Mouse (Mus musculus): ENCODE measurements around the gene Kmt2b.

Kmt2b gene

GRCm38 (mm10) chr7:30600651-30601050, 12.1 kb upstream of the Kmt2b start:
- DNase-seq (ENCODE audit: low spot score) = peak; percentile 91

GRCm38 (mm10) chr7:30599933-30600353, 11.4 kb upstream of the Kmt2b start:
- DNase-seq (ENCODE audit: low spot score) = peak; percentile 95

GRCm38 (mm10) chr7:30598786-30599185, 10.3 kb upstream of the Kmt2b start, which contains the start of gene Zbtb32:
Zbtb32 (minus strand) TSS chr7:30598909.
- no peak for DNase-seq (ENCODE audit: low spot score)

- DNase-seq (ENCODE audit: low spot score) = no peak
Measured at GRCm38 (mm10) chr7:30596811-30597210, 8.3 kb upstream of the Kmt2b start.

GRCm38 (mm10) chr7:30596093-30596492, 7.6 kb upstream of the Kmt2b start:
- no peak for DNase-seq (ENCODE audit: low spot score)

GRCm38 (mm10) chr7:30594510-30595024, 6.0 kb upstream of the Kmt2b start:
- no peak for DNase-seq (ENCODE audit: low spot score)

- no peak for DNase-seq (ENCODE audit: low spot score)
Measured at GRCm38 (mm10) chr7:30593579-30594509, 5.3 kb upstream of the Kmt2b start.

- DNase-seq (ENCODE audit: low spot score) = no peak
Measured at GRCm38 (mm10) chr7:30592772-30593423, 4.4 kb upstream of the Kmt2b start.

- DNase-seq (ENCODE audit: low spot score) = no peak
Measured at GRCm38 (mm10) chr7:30591605-30591951, 3.1 kb upstream of the Kmt2b start.

- no peak for DNase-seq (ENCODE audit: low spot score)
Measured at GRCm38 (mm10) chr7:30590927-30591604, 2.5 kb upstream of the Kmt2b start.

GRCm38 (mm10) chr7:30589435-30590301, 1.1 kb upstream of the Kmt2b start:
- DNase-seq (ENCODE audit: low spot score) = peak; percentile 90

GRCm38 (mm10) chr7:30587842-30588667, 471 bp downstream of the Kmt2b start:
- DNase-seq (ENCODE audit: low spot score) = peak; percentile 51

GRCm38 (mm10) chr7:30586455-30587020, 2.0 kb downstream of the Kmt2b start:
- DNase-seq (ENCODE audit: low spot score) = no peak

- DNase-seq (ENCODE audit: low spot score) = no peak
Measured at GRCm38 (mm10) chr7:30585170-30585569, 3.4 kb downstream of the Kmt2b start.

GRCm38 (mm10) chr7:30584339-30584738, 4.2 kb downstream of the Kmt2b start:
- no peak for DNase-seq (ENCODE audit: low spot score)

GRCm38 (mm10) chr7:30581547-30581946, 7.0 kb downstream of the Kmt2b start:
- DNase-seq (ENCODE audit: low spot score) = no peak

- DNase-seq (ENCODE audit: low spot score) = no peak
Measured at GRCm38 (mm10) chr7:30579950-30580349, 8.6 kb downstream of the Kmt2b start.

GRCm38 (mm10) chr7:30572969-30573368, 15.6 kb downstream of the Kmt2b start:
- peak; percentile 58 for DNase-seq (ENCODE audit: low spot score)

- DNase-seq (ENCODE audit: low spot score) = no peak
Measured at GRCm38 (mm10) chr7:30572389-30572788, 16.1 kb downstream of the Kmt2b start.

GRCm38 (mm10) chr7:30567555-30567954, 21.0 kb downstream of the Kmt2b start:
- no peak for DNase-seq (ENCODE audit: low spot score)

All from urinary bladder, postnatal 14 days (tissue).